ENCODE assay signal across 26 mouse cellular contexts in the genomic region with DNA sequence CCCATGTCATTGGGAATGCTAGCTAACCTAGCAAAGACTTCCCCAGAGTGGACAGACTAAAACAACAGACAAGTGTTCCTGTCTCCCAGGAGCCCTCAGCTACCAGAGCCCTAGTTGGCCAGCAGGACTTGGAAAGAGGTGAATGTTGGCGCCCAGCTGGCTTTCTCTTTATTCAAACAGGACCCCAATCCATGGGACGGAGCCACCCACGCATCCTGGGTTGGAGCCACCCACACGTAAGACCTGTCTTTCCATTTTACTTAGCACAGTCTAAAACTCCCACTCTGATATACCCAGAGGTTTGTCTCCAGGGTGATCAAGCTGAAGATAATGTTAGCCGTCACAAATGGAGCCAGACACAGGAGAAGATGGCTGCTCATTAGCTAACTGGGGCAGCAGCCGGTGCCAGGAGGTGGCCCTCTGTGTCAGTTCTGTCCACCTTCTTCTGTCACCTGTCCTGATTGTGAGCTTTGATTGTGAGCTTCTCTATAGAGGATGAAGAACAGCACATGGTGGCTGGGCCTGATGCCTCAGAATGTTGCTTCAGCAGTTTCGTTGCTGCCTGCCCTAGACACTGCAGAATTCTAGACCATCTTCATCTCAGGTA.
DNase-seq lines count a peak whose midpoint lies in the region; TF ChIP-seq lines count a peak whose summit lies in the region.
"Had no signal": no experiment of that assay in that cellular context is flagged by ENCODE, and none has a peak within 500 bp of the region (broad histone marks: within the 10 kb centered on the region; RNA-seq: fewer than 3 reads in every experiment).

No protein-coding gene starts in this region.

- H3K4me1 ChIP-seq in testis, adult 2 months (ENCODE audit: control insufficient read depth, insufficient read depth, low read length) = peaks cover 5% of the 10 kb centered on the region
- H3K4me1 ChIP-seq: embryonic facial prominence, embryonic 13.5 days; hindbrain, embryonic 10.5 days; limb, embryonic 12.5 days; liver, embryonic 15.5 days; stomach, embryonic 15.5 days had no signal

- no peak for TF ChIP-seq POLR2A in testis, adult 2 months (IDR thresholded peaks at IDR 0.05; ENCODE audit: control insufficient read depth, low read depth, low read length)

- no peaks in the 10 kb centered on the region for H3K36me3 ChIP-seq in testis, adult 2 months (ENCODE audit: control insufficient read depth, insufficient read depth, low read length)
- H3K36me3 ChIP-seq: embryonic facial prominence, embryonic 13.5 days; forebrain, embryonic 10.5 days; forebrain, embryonic 15.5 days; hindbrain, embryonic 10.5 days; hindbrain, embryonic 15.5 days; limb, embryonic 12.5 days; liver, embryonic 15.5 days; neural tube, embryonic 15.5 days; stomach, embryonic 15.5 days had no signal

- peak overlapping the region; percentile 60 for H3K27ac ChIP-seq in left cerebral cortex, adult 2 months
- H3K27ac ChIP-seq in testis, adult 2 months (ENCODE audit: control insufficient read depth, insufficient read depth, low read depth, low read length) = no peak overlapping the region
- H3K27ac ChIP-seq: embryonic facial prominence, embryonic 13.5 days; forebrain, embryonic 10.5 days; forebrain, embryonic 15.5 days; hindbrain, embryonic 10.5 days; hindbrain, embryonic 15.5 days; limb, embryonic 12.5 days; liver, embryonic 15.5 days; neural tube, embryonic 15.5 days; stomach, embryonic 15.5 days had no signal

- intact Hi-C loops in left cerebral cortex, adult 2 months (cut with DNase I) = no loop called here
- intact Hi-C loops in left cerebral cortex, postnatal 4 days (cut with DNase I) = no loop called here

- no peak overlapping the region for H3K4me3 ChIP-seq in left cerebral cortex, adult 2 months
- peak overlapping the region; percentile 26 for H3K4me3 ChIP-seq in testis, adult 2 months (ENCODE audit: control insufficient read depth, low read depth, low read length)
- H3K4me3 ChIP-seq: embryonic facial prominence, embryonic 13.5 days; forebrain, embryonic 10.5 days; forebrain, embryonic 15.5 days; hindbrain, embryonic 10.5 days; hindbrain, embryonic 15.5 days; limb, embryonic 12.5 days; liver, embryonic 15.5 days; neural tube, embryonic 15.5 days; stomach, embryonic 15.5 days had no signal

- peak; percentile 24 to 47 for DNase-seq in cerebellum, adult 18-20 months
- no peak for DNase-seq in cerebellum, postnatal 10 days
- peak in 1 of 2 experiments; percentile 41 for DNase-seq in left cerebral cortex, adult 2 months (ENCODE audit: extremely low spot score in 1 of 2, low spot score in 2 of 2)
- DNase-seq in left cerebral cortex, postnatal 4 days = no peak
- DNase-seq in testis, postnatal 14 days (ENCODE audit: low spot score) = no peak
- no peak for DNase-seq in natural killer cell, adult 2 months (ENCODE audit: low spot score in 2 of 2)
- DNase-seq: adrenal gland, postnatal 10 days; heart, postnatal 14 days; kidney, adult 11 months; kidney, postnatal 25 days; lung, embryonic 14.5 days; lung, postnatal 14 days; midbrain, embryonic 14.5 days; retina, postnatal 1 day; thymus, adult 18-20 months; thymus, postnatal 25 days had no signal

- TF ChIP-seq CTCF in left cerebral cortex, adult 2 months (IDR thresholded peaks at IDR 0.05) = no peak
- no peak for TF ChIP-seq CTCF in testis, adult 2 months (IDR thresholded peaks at IDR 0.05; ENCODE audit: control insufficient read depth, insufficient read depth, insufficient replicate concordance, low read depth, low read length)

- no peaks in the 10 kb centered on the region for H3K27me3 ChIP-seq in testis, adult 2 months (ENCODE audit: control insufficient read depth, insufficient read depth, low read length)
- H3K27me3 ChIP-seq: forebrain, embryonic 15.5 days; hindbrain, embryonic 15.5 days; limb, embryonic 12.5 days; liver, embryonic 15.5 days; neural tube, embryonic 15.5 days; stomach, embryonic 15.5 days had no signal

Comparison
In these comparisons a context has a peak if more than half of its experiments do, and no peak if none do; other contexts are left out.
1. DNase-seq: peak in cerebellum, adult 18-20 months (2 of 2); none in cerebellum, postnatal 10 days (0 of 2), left cerebral cortex, postnatal 4 days (single experiment), testis, postnatal 14 days (single experiment) and natural killer cell, adult 2 months (0 of 2).